Mouse (Mus musculus) small intestine, adult 2 months (tissue): Measurements from ENCODE around the gene Banp. TPM values are rescaled to one million over a fixed set of nuclear protein-coding genes. Genes with fewer than 3 reads are reported as not detected.

Experiments
- H3K27ac ChIP-seq: fragments of 200-500 bp; 2 replicates; pipeline ENCODE4 v1.5.1; 2012; ENCODE audit warnings: low read depth, low read length, control low read depth, inconsistent platforms; ENCODE audit not compliant: insufficient read depth
- H3K27me3 ChIP-seq: fragments of 200-500 bp; 2 replicates; pipeline ENCODE4 v1.6.1; 2012; ENCODE audit warnings: mild to moderate bottlenecking, moderate library complexity, low read length, inconsistent platforms; ENCODE audit not compliant: control insufficient read depth, insufficient read depth
- H3K36me3 ChIP-seq: fragments of 200-500 bp; 2 replicates; pipeline ENCODE4 v1.6.1; 2012; ENCODE audit warnings: mild to moderate bottlenecking, low read length, control low read depth, inconsistent platforms; ENCODE audit not compliant: control insufficient read depth, insufficient read depth
- H3K4me1 ChIP-seq: fragments of 200-500 bp; 2 replicates; pipeline ENCODE4 v1.6.1; 2012; ENCODE audit warnings: low read length, inconsistent platforms, mixed read lengths; ENCODE audit not compliant: control insufficient read depth, insufficient read depth, insufficient read length
- H3K4me3 ChIP-seq: fragments of 200-500 bp; 2 replicates; pipeline ENCODE4 v1.5.1; 2012; ENCODE audit warnings: low read depth, mild to moderate bottlenecking, control low read depth, inconsistent platforms, low read length, moderate library complexity
- CTCF ChIP-seq: fragments of 200-500 bp; IDR thresholded peaks from 2 replicates; pipeline ENCODE4 v1.5.1; 2012; ENCODE audit warnings: low read depth, mild to moderate bottlenecking, control low read depth, inconsistent platforms, low read length, moderate library complexity, mixed read lengths; ENCODE audit not compliant: insufficient replicate concordance, insufficient read length; ENCODE audit errors: extremely low read depth
- POLR2A ChIP-seq: fragments of 200-500 bp; IDR thresholded peaks from 2 replicates; pipeline ENCODE4 v1.6.1; 2012; ENCODE audit warnings: low read depth, mild to moderate bottlenecking, control low read depth, inconsistent platforms, low read length, moderate library complexity
- WGBS: fragments of 180-500 bp; shearing (Covaris S2); methylation state at CpG from one replicate; pipeline ENCODE4 v1.1.7; 2018; 5-methylcytosine and 5-hydroxymethylcytosine counted together
- polyA plus RNA-seq: library from polyadenylated mRNA; depleted of rRNA; stranded (reverse); fragments of >200 nt; gene quantifications from 2 replicates; pipeline ENCODE4 v1.2.3, GENCODE M21; 2012

Gene Banp
- polyA plus RNA-seq, 1 experiment, result 34.3 TPM

- Histone ChIP-seq H3K27me3 (no peaks in the 10 kb centered on the region), H3K4me1 (no peaks in the 10 kb centered on the region), H3K27ac (no peak overlapping the region), H3K4me3 (no peak overlapping the region), H3K36me3 (no peaks in the 10 kb centered on the region)
- 57% methylated on average over 15 of the region's 15 CpGs for WGBS
- TF ChIP-seq POLR2A, result no peak
- TF ChIP-seq CTCF, result peak; percentile 35; the same call in 1 of the 2 replicates
Observed at GRCm38 (mm10) chr8:122047206-122047870, 97.8 kb downstream of the Banp start.

DNA sequence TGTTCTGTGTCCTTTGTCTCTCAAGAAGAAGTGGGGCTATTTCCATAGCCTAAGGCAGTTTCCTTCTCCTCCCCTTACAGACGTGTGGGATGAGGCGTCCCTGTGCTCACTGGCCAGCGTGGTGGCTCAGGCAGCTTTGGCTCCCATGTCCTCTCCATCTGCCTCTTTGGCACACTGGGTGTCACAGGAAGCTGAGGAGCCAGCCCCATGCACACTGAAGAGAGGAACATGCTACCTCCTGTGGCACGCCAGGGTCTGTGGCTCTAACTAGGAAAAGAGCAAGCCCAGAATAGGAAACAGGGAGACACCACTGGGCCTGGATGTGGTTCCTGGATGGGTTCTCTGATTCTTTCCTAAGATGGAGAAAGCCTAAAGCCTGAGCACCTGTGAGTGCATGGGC is 99.7 kb downstream of the Banp start:
- WGBS, result 90% methylated on average over 4 of the region's 4 CpGs
- H3K27me3 ChIP-seq, result no peaks in the 10 kb centered on the region
- TF ChIP-seq CTCF, result no peak
- TF ChIP-seq POLR2A, result no peak
- H3K36me3 ChIP-seq, result no peaks in the 10 kb centered on the region
- H3K4me1 ChIP-seq, result no peaks in the 10 kb centered on the region
- no peak overlapping the region for H3K27ac ChIP-seq
- no peak overlapping the region for H3K4me3 ChIP-seq

DNA sequence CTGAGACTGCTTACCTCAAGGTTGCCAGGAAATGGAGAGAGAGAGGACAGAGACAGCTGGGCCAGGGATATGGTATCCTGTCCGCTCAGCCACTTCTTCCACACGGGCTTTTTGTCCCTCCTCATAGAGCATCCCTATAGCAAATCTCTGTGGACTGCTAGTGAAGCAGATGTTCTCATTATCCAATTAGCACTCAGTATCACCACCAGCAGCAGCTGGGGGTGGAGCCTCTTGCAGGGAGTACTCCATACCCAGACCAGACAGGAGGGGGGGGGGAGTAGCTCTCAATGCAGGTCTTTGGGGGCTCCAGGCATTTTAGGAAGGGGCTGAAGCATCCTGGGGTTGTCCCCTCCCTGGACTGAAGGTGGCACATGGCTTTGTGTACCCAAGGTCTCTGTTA is 100.4 kb downstream of the Banp start:
- TF ChIP-seq POLR2A (no peak), CTCF (no peak)
- no peaks in the 10 kb centered on the region for H3K4me1 ChIP-seq
- WGBS, result 80% methylated on average over 2 of the region's 2 CpGs
- no peak overlapping the region for H3K27ac ChIP-seq
- no peaks in the 10 kb centered on the region for H3K27me3 ChIP-seq
- H3K36me3 ChIP-seq, result no peaks in the 10 kb centered on the region
- H3K4me3 ChIP-seq, result no peak overlapping the region

DNA sequence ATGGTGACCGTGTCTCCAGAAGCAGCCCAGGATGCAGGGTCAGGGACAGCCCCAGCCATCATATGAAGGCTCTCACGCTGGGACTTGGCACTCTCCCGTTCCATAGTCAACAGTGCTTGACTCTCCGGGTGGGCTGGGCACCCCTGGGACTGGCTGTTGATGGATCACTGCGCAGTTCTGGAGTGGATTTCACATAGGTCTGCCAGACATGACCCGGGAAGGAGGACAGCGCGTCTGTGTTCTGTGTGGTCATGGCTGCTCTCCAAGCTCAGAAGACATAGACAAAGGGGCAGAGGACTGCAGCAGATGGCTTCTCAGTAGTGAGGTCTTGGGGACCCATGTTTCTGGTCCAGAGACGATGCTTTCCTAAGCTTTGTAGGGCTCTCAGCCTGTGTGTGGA is 101.1 kb downstream of the Banp start:
- WGBS, result 79% methylated on average over 9 of the region's 9 CpGs
- H3K36me3 ChIP-seq, result no peaks in the 10 kb centered on the region
- no peaks in the 10 kb centered on the region for H3K4me1 ChIP-seq
- H3K4me3 ChIP-seq, result no peak overlapping the region
- H3K27me3 ChIP-seq, result no peaks in the 10 kb centered on the region
- TF ChIP-seq POLR2A (no peak), CTCF (no peak)
- H3K27ac ChIP-seq, result no peak overlapping the region

DNA sequence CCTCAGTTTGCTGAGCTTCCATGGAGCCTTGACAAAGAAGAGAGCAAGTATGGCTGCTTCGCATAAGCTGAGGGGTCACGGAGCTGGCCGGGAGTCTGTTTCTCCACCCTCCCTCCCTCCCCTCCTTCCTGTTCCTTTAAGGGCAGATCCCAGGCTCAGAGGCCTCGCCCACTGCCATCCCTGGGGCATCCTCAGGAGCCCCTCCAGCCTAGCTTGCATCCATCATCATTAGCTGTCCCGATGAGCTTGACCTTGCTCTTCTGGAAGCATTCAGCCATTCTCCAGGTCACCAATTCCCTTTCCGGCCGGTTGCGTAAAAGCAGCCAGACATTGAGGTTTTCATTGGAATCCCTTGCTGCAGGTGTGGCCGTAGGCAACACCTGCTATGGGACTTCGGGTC is 105.8 kb downstream of the Banp start:
- WGBS, result 31% methylated on average over 10 of the region's 10 CpGs
- H3K4me1 ChIP-seq, result no peaks in the 10 kb centered on the region
- no peaks in the 10 kb centered on the region for H3K36me3 ChIP-seq
- no peak overlapping the region for H3K4me3 ChIP-seq
- H3K27me3 ChIP-seq, result no peaks in the 10 kb centered on the region
- no peak overlapping the region for H3K27ac ChIP-seq
- no peak for TF ChIP-seq CTCF
- TF ChIP-seq POLR2A, result no peak

DNA sequence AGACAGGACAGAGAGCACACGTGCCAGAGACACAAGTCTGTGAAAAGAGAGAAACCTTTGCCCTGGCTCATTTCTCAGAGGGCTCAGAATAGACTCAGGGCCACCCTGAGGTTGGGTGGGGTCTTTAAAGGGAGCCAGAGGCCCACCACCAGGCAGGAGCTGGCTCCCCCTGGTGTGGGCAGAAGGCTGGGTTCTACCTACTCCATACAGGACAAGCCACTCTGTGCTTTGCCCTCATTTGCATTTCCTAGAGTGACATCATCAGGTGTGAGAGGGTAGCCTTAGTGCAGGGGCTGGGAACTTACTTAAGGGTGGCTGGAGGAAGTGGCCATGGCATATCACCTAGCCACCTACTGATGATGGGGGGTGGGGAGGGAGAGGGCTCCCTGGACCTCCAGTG is 106.6 kb downstream of the Banp start:
- Histone ChIP-seq H3K36me3 (no peaks in the 10 kb centered on the region), H3K27ac (no peak overlapping the region), H3K27me3 (no peaks in the 10 kb centered on the region), H3K4me3 (no peak overlapping the region), H3K4me1 (no peaks in the 10 kb centered on the region)
- TF ChIP-seq CTCF (no peak), POLR2A (no peak)
- WGBS, result 19% methylated on average over 1 of the region's 1 CpGs

DNA sequence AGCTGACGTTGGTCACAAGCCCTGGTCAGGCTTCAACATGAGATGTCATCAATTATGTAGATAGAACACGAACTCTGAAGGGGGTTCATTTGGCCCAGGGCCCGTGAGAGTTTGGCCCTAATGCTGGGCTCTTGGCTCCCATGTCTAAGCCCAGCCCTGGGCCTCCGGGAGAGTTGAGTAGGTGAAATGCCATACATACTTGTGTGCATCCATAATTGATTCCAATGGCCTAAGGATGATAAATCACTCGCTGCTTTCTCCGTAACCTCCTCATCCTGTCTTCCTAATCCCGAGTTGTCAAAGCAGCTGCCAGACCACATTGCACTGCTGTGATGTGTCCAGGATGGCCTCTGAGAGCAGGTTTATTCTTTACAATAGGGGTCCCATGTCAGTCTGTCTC is 107.3 kb downstream of the Banp start:
- WGBS, result 54% methylated on average over 7 of the region's 7 CpGs
- no peaks in the 10 kb centered on the region for H3K36me3 ChIP-seq
- TF ChIP-seq CTCF, result no peak
- no peak for TF ChIP-seq POLR2A
- H3K27me3 ChIP-seq, result no peaks in the 10 kb centered on the region
- H3K27ac ChIP-seq, result no peak overlapping the region
- no peak overlapping the region for H3K4me3 ChIP-seq
- H3K4me1 ChIP-seq, result no peaks in the 10 kb centered on the region

DNA sequence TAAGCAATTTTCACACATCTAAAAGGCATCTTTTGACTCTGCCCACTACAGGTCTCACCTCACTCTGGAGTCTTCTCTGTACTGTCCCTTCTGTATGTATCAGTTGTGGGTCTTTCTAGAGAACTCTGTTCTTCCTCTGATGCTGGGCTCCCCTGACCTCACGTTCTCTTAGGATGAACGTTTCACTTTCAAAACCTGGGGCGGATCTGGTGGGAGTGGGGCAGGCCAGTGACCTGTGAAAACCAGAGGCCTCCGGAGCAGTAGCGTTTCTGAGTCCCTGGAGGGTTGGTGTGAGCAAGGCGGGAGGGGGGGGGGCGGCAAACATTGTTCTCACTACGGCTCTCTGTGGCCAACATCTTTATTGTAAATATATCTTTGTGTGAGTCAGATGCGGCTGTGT is 109.0 kb downstream of the Banp start:
- TF ChIP-seq CTCF (no peak), POLR2A (no peak)
- H3K4me1 ChIP-seq, result peaks cover 6% of the 10 kb centered on the region; the same call in 1 of the 2 replicates
- no peaks in the 10 kb centered on the region for H3K36me3 ChIP-seq
- WGBS, result 43% methylated on average over 9 of the region's 9 CpGs
- H3K27me3 ChIP-seq, result no peaks in the 10 kb centered on the region
- no peak overlapping the region for H3K4me3 ChIP-seq
- H3K27ac ChIP-seq, result no peak overlapping the region
